ENCODE assay signal across 16 mouse cellular contexts in the genomic region with DNA sequence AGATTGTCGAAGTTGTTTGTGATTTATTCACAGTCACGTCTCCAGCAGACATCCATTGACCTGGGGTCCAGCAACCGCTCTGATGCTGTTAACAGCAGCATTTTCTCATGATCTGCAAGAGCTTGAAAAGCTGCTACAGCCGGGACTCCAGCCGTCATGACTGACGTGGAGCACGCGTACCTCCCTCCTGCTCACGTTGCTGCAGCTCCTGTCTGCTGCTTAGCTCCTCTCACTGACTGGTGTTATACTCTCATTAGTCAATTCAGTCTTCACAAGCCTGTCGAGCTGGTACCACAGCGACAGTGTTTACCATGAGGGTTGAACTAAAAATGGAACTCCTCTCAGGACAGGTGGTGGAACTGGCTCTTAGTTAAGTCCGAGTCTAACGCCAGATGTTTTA. TPM values are rescaled to one million over a fixed set of nuclear protein-coding genes. Genes with fewer than 3 reads are reported as not detected.
DNase-seq lines count a peak whose midpoint lies in the region; ATAC-seq and TF ChIP-seq lines count a peak whose summit lies in the region.
"Had no signal": no experiment of that assay in that cellular context is flagged by ENCODE, and none has a peak within 500 bp of the region (broad histone marks: within the 10 kb centered on the region; RNA-seq: fewer than 3 reads in every experiment).

No protein-coding gene starts in this region.

- no peak overlapping the region for H3K27ac ChIP-seq in forebrain, embryonic 14.5 days (ENCODE audit: low read depth, low read length)
- no peak overlapping the region for H3K27ac ChIP-seq in forebrain, embryonic 12.5 days
- no peak overlapping the region for H3K27ac ChIP-seq in hindbrain, embryonic 16.5 days (ENCODE audit: low read depth, low read length)
- H3K27ac ChIP-seq in hindbrain, embryonic 10.5 days = no peak overlapping the region
- H3K27ac ChIP-seq in midbrain, embryonic 16.5 days (ENCODE audit: low read length) = no peak overlapping the region
- no peak overlapping the region for H3K27ac ChIP-seq in midbrain, embryonic 14.5 days (replicated peaks; ENCODE audit: low read depth, low read length)
- no peak overlapping the region for H3K27ac ChIP-seq in stomach, postnatal 0 days (replicated peaks)
- H3K27ac ChIP-seq: kidney, postnatal 0 days had no signal

- no peak for DNase-seq in forebrain, embryonic 14.5 days (ENCODE audit: low spot score)
- DNase-seq in hindbrain, embryonic 10.5 days (ENCODE audit: low spot score) = no peak
- DNase-seq in midbrain, embryonic 14.5 days = no peak
- no peak for DNase-seq in stomach, postnatal 0 days (ENCODE audit: low spot score)
- DNase-seq in spleen, adult 18-20 months = no peak
- DNase-seq: adrenal gland, postnatal 14 days; cerebellum, adult 9-10 months; lung, adult 2 months; thymus, adult 2 months had no signal

- TF ChIP-seq EP300 in stomach, postnatal 0 days (optimal IDR thresholded peaks at IDR 0.05) = no peak

- H3K36me3 ChIP-seq in forebrain, embryonic 14.5 days (ENCODE audit: control insufficient read depth, insufficient read depth, low read length) = no peaks in the 10 kb centered on the region
- H3K36me3 ChIP-seq in forebrain, embryonic 12.5 days (replicated peaks) = no peaks in the 10 kb centered on the region
- no peaks in the 10 kb centered on the region for H3K36me3 ChIP-seq in hindbrain, embryonic 16.5 days (ENCODE audit: control insufficient read depth, insufficient read depth, low read length)
- no peaks in the 10 kb centered on the region for H3K36me3 ChIP-seq in hindbrain, embryonic 10.5 days
- H3K36me3 ChIP-seq in midbrain, embryonic 16.5 days (ENCODE audit: control insufficient read depth, insufficient read depth, low read length) = no peaks in the 10 kb centered on the region
- H3K36me3 ChIP-seq in midbrain, embryonic 14.5 days (ENCODE audit: control insufficient read depth, insufficient read depth, low read length) = no peaks in the 10 kb centered on the region
- H3K36me3 ChIP-seq in stomach, postnatal 0 days (ENCODE audit: control insufficient read depth, insufficient read depth, low read length) = no peaks in the 10 kb centered on the region

- ATAC-seq in forebrain, embryonic 14.5 days = peak; percentile 44; the same call in 1 of the 2 replicates
- no peak for ATAC-seq in forebrain, embryonic 12.5 days (ENCODE audit: low FRiP score)
- 0 out of 2 replicates have a peak, but pooled peaks have one; percentile 32 for ATAC-seq in hindbrain, embryonic 16.5 days
- peak; percentile 61; the same call in 1 of the 2 replicates for ATAC-seq in midbrain, embryonic 16.5 days
- ATAC-seq in midbrain, embryonic 14.5 days (ENCODE audit: low FRiP score, low TSS enrichment) = no peak
- ATAC-seq in stomach, postnatal 0 days (ENCODE audit: low FRiP score, low TSS enrichment) = peak; percentile 50; the same call in 1 of the 2 replicates

- no peak overlapping the region for H3K9ac ChIP-seq in forebrain, embryonic 14.5 days (ENCODE audit: low read length)
- no peak overlapping the region for H3K9ac ChIP-seq in forebrain, embryonic 12.5 days
- no peak overlapping the region for H3K9ac ChIP-seq in hindbrain, embryonic 16.5 days (ENCODE audit: low read depth, low read length)
- H3K9ac ChIP-seq in midbrain, embryonic 16.5 days (ENCODE audit: low read depth, low read length) = no peak overlapping the region
- no peak overlapping the region for H3K9ac ChIP-seq in midbrain, embryonic 14.5 days (replicated peaks; ENCODE audit: low read length)
- H3K9ac ChIP-seq in stomach, postnatal 0 days (ENCODE audit: low read length) = no peak overlapping the region

- H3K4me1 ChIP-seq in forebrain, embryonic 14.5 days (ENCODE audit: control insufficient read depth, insufficient read depth, low read length) = no peaks in the 10 kb centered on the region
- H3K4me1 ChIP-seq in forebrain, embryonic 12.5 days = 0 out of 2 replicates have a peak, but pooled peaks cover 3% of the 10 kb centered on the region
- peaks cover 6% of the 10 kb centered on the region; the same call in 1 of the 2 replicates for H3K4me1 ChIP-seq in hindbrain, embryonic 16.5 days (ENCODE audit: control insufficient read depth, insufficient read depth, low read depth, low read length)
- H3K4me1 ChIP-seq in hindbrain, embryonic 10.5 days (replicated peaks) = peaks cover 19% of the 10 kb centered on the region
- peaks cover 3% of the 10 kb centered on the region; the same call in 1 of the 2 replicates for H3K4me1 ChIP-seq in midbrain, embryonic 16.5 days (ENCODE audit: control insufficient read depth, insufficient read depth, low read length)
- no peaks in the 10 kb centered on the region for H3K4me1 ChIP-seq in midbrain, embryonic 14.5 days (ENCODE audit: control insufficient read depth, insufficient read depth, low read length)
- no peaks in the 10 kb centered on the region for H3K4me1 ChIP-seq in stomach, postnatal 0 days (replicated peaks; ENCODE audit: control insufficient read depth, insufficient read depth)

- no peak overlapping the region for H3K4me2 ChIP-seq in forebrain, embryonic 14.5 days (ENCODE audit: low read length)
- no peak overlapping the region for H3K4me2 ChIP-seq in forebrain, embryonic 12.5 days
- H3K4me2 ChIP-seq in hindbrain, embryonic 16.5 days (ENCODE audit: low read length) = no peak overlapping the region
- H3K4me2 ChIP-seq in midbrain, embryonic 16.5 days (ENCODE audit: low read length) = no peak overlapping the region
- H3K4me2 ChIP-seq in midbrain, embryonic 14.5 days (ENCODE audit: low read length) = no peak overlapping the region
- no peak overlapping the region for H3K4me2 ChIP-seq in stomach, postnatal 0 days (replicated peaks; ENCODE audit: low read depth)

- H3K4me3 ChIP-seq in forebrain, embryonic 14.5 days (ENCODE audit: low read depth, low read length) = no peak overlapping the region
- H3K4me3 ChIP-seq in forebrain, embryonic 12.5 days (replicated peaks) = no peak overlapping the region
- no peak overlapping the region for H3K4me3 ChIP-seq in hindbrain, embryonic 16.5 days (ENCODE audit: low read length)
- H3K4me3 ChIP-seq in hindbrain, embryonic 10.5 days = no peak overlapping the region
- H3K4me3 ChIP-seq in midbrain, embryonic 16.5 days (ENCODE audit: low read depth, low read length) = no peak overlapping the region
- no peak overlapping the region for H3K4me3 ChIP-seq in midbrain, embryonic 14.5 days (replicated peaks; ENCODE audit: low read depth, low read length)
- H3K4me3 ChIP-seq in stomach, postnatal 0 days (ENCODE audit: low read depth, low read length) = no peak overlapping the region
- H3K4me3 ChIP-seq: megakaryocyte, embryonic 14.5 days; myocyte had no signal

- TF ChIP-seq CTCF in stomach, postnatal 0 days (IDR thresholded peaks at IDR 0.05; ENCODE audit: low read depth) = no peak

- H3K27me3 ChIP-seq in forebrain, embryonic 14.5 days (replicated peaks; ENCODE audit: control insufficient read depth, insufficient read depth, low read length) = no peaks in the 10 kb centered on the region
- no peaks in the 10 kb centered on the region for H3K27me3 ChIP-seq in forebrain, embryonic 12.5 days
- H3K27me3 ChIP-seq in hindbrain, embryonic 16.5 days (replicated peaks; ENCODE audit: control insufficient read depth, insufficient read depth, low read length) = no peaks in the 10 kb centered on the region
- no peaks in the 10 kb centered on the region for H3K27me3 ChIP-seq in hindbrain, embryonic 10.5 days (ENCODE audit: insufficient read depth, poor library complexity, severe bottlenecking)
- no peaks in the 10 kb centered on the region for H3K27me3 ChIP-seq in midbrain, embryonic 16.5 days (ENCODE audit: control insufficient read depth, insufficient read depth, low read depth, low read length)
- no peaks in the 10 kb centered on the region for H3K27me3 ChIP-seq in midbrain, embryonic 14.5 days (ENCODE audit: control insufficient read depth, insufficient read depth, low read length)
- no peaks in the 10 kb centered on the region for H3K27me3 ChIP-seq in stomach, postnatal 0 days (ENCODE audit: control insufficient read depth, insufficient read depth, low read length)
- H3K27me3 ChIP-seq: CH12.LX had no signal

- no peaks in the 10 kb centered on the region for H3K9me3 ChIP-seq in forebrain, embryonic 14.5 days (replicated peaks; ENCODE audit: control insufficient read depth, low read length)
- H3K9me3 ChIP-seq in forebrain, embryonic 12.5 days = no peaks in the 10 kb centered on the region
- no peaks in the 10 kb centered on the region for H3K9me3 ChIP-seq in hindbrain, embryonic 16.5 days (ENCODE audit: control insufficient read depth, low read length)
- no peaks in the 10 kb centered on the region for H3K9me3 ChIP-seq in hindbrain, embryonic 10.5 days
- no peaks in the 10 kb centered on the region for H3K9me3 ChIP-seq in midbrain, embryonic 16.5 days (replicated peaks; ENCODE audit: control insufficient read depth, low read length, poor library complexity, severe bottlenecking)
- H3K9me3 ChIP-seq in midbrain, embryonic 14.5 days (ENCODE audit: control insufficient read depth, low read length) = no peaks in the 10 kb centered on the region
- no peaks in the 10 kb centered on the region for H3K9me3 ChIP-seq in stomach, postnatal 0 days (ENCODE audit: control insufficient read depth, low read length)
- H3K9me3 ChIP-seq: megakaryocyte, embryonic 14.5 days had no signal

- 76% methylated on average over 13 of the region's 13 CpGs for WGBS in forebrain, embryonic 14.5 days
- WGBS in forebrain, embryonic 12.5 days = 73% methylated on average over 13 of the region's 13 CpGs
- WGBS in hindbrain, embryonic 16.5 days = 69% methylated on average over 13 of the region's 13 CpGs
- WGBS in hindbrain, embryonic 10.5 days = 79% methylated on average over 13 of the region's 13 CpGs
- WGBS in midbrain, embryonic 16.5 days = 61% methylated on average over 13 of the region's 13 CpGs
- 72% methylated on average over 13 of the region's 13 CpGs for WGBS in midbrain, embryonic 14.5 days
- 24% methylated on average over 13 of the region's 13 CpGs for WGBS in stomach, postnatal 0 days

RNA-seq across cellular contexts. Expression of a gene that starts 44.3 kb away (rescaled TPM):
- 17.9 and 18.8 TPM in 2 replicates for polyA plus RNA-seq in forebrain, embryonic 14.5 days (2014; fragmentation: Nextera tagmentation; extraction: Ambion mirVana)
- 18.6 and 22.9 TPM in 2 replicates for polyA plus RNA-seq in forebrain, embryonic 12.5 days (2016; fragmentation: Nextera tagmentation; extraction: Ambion mirVana)
- polyA plus RNA-seq in hindbrain, embryonic 16.5 days (2015; fragmentation: Nextera tagmentation; extraction: Ambion mirVana) = 14.9 and 22.0 TPM in 2 replicates
- polyA plus RNA-seq in hindbrain, embryonic 10.5 days (2016; fragmentation: Nextera tagmentation; extraction: Ambion mirVana) = 26.5 and 35.2 TPM in 2 replicates
- polyA plus RNA-seq in midbrain, embryonic 16.5 days (2015; fragmentation: Nextera tagmentation; extraction: Ambion mirVana) = 11.9 and 12.7 TPM in 2 replicates
- polyA plus RNA-seq in midbrain, embryonic 14.5 days (2014; fragmentation: Nextera tagmentation; extraction: Ambion mirVana) = 7.0 and 16.6 TPM in 2 replicates
- 27.3 and 34.9 TPM in 2 replicates for polyA plus RNA-seq in stomach, postnatal 0 days (2015; fragmentation: Nextera tagmentation; extraction: Ambion mirVana)

Comparison
In these comparisons a context has a peak if more than half of its experiments do, and no peak if none do; other contexts are left out.
1. ATAC-seq: peak in forebrain, embryonic 14.5 days (single experiment), hindbrain, embryonic 16.5 days (single experiment), midbrain, embryonic 16.5 days (single experiment) and stomach, postnatal 0 days (single experiment); none in forebrain, embryonic 12.5 days (single experiment) and midbrain, embryonic 14.5 days (single experiment).